Mouse (Mus musculus) layer of hippocampus, adult 18-20 months (tissue): ENCODE results near the gene Xirp2. TPM values are rescaled to one million over a fixed set of nuclear protein-coding genes. Genes with fewer than 3 reads are reported as not detected.

Experiments used
- DNase-seq, 2 experiments: peaks; one replicate each; pipeline ENCODE4 v3.0.0; 2022; ENCODE audit warnings: low spot score in 2 of 2
- total RNA-seq, 2 experiments: library from RNA; stranded (reverse); gene quantifications; 2 replicates each; pipeline ENCODE4 v1.2.3; 2021

Gene Xirp2
- total RNA-seq, 2 experiments from 2014 or later, result not detected

GRCm38 (mm10) chr2:67544426-67544825 lies 98.6 kb downstream of the Xirp2 start:
- no peak for DNase-seq

GRCm38 (mm10) chr2:67564851-67565479 lies 119.2 kb downstream of the Xirp2 start:
- peak; percentile 45 to 76 for DNase-seq

GRCm38 (mm10) chr2:67565480-67566331 lies 119.9 kb downstream of the Xirp2 start, which contains the start of gene B3galt1:
TSS of gene B3galt1 (plus strand) at chr2:67565871.
- DNase-seq, result peak; percentile 90 to 95

- DNase-seq, result no peak
Observed at GRCm38 (mm10) chr2:67566566-67566965, 120.8 kb downstream of the Xirp2 start.

GRCm38 (mm10) chr2:67567141-67567680 lies 121.4 kb downstream of the Xirp2 start:
- peak in 1 of 2 experiments; percentile 17 for DNase-seq

Other genes starting within 250 kb of the Xirp2 start
- not detected for gene Gm21830, start 32.3 kb upstream of the Xirp2 start, total RNA-seq
- gene Gm26727, start 12.8 kb upstream of the Xirp2 start, total RNA-seq, result not detected
- gene B3galt1, start 119.9 kb downstream of the Xirp2 start, total RNA-seq, result 10 to 100 TPM; 79.0 to 82.1 TPM